Mouse (Mus musculus) MEL (cell line): ENCODE measurements around the gene Enpp4.

Experiments used
- ELF1 ChIP-seq: IDR thresholded peaks from 2 replicates; pipeline ENCODE4 v1.6.1; 2014; ENCODE audit warnings: low read depth, mild to moderate bottlenecking, inconsistent platforms, low read length, improper control_type of control experiment, moderate library complexity
- MAFK ChIP-seq: IDR thresholded peaks from 2 replicates; pipeline ENCODE4 v1.6.1; 2011; ENCODE audit warnings: low read depth, mild to moderate bottlenecking, low read length, improper control_type of control experiment, borderline replicate concordance
- MEF2A ChIP-seq: IDR thresholded peaks from 2 replicates; pipeline ENCODE4 v1.6.1; 2014; ENCODE audit warnings: low read depth, mild to moderate bottlenecking, inconsistent platforms, low read length, improper control_type of control experiment; ENCODE audit not compliant: poor library complexity, insufficient replicate concordance, severe bottlenecking; ENCODE audit errors: extremely low read depth
- NELFE ChIP-seq: IDR thresholded peaks from 2 replicates; pipeline ENCODE4 v1.6.1; 2011; ENCODE audit warnings: low read depth, low read length, improper control_type of control experiment
- RAD21 ChIP-seq: IDR thresholded peaks from 2 replicates; pipeline ENCODE4 v1.6.1; 2011; ENCODE audit warnings: mild to moderate bottlenecking, low read depth, low read length, improper control_type of control experiment
- TAL1 ChIP-seq: IDR thresholded peaks from 2 replicates; pipeline ENCODE4 v1.6.1; 2012; ENCODE audit warnings: mild to moderate bottlenecking, inconsistent platforms, low read length, moderate library complexity, mixed read lengths
- TBP ChIP-seq: IDR thresholded peaks from 2 replicates; pipeline ENCODE4 v1.8.0; 2011; ENCODE audit warnings: low read depth, low read length, improper control_type of control experiment
- USF1 ChIP-seq: IDR thresholded peaks from 2 replicates; pipeline ENCODE4 v1.6.1; 2014; ENCODE audit warnings: low read depth, mild to moderate bottlenecking, inconsistent platforms, low read length, improper control_type of control experiment, moderate library complexity

GRCm38 (mm10) chr17:44060781-44061180 is 44.8 kb downstream of the Enpp4 start:
- TF ChIP-seq MEF2A, result no peak
- no peak for TF ChIP-seq TAL1
- no peak for TF ChIP-seq NELFE
- TF ChIP-seq RAD21, result no peak
- no peak for TF ChIP-seq ELF1
- no peak for TF ChIP-seq TBP
- no peak for TF ChIP-seq MAFK
- TF ChIP-seq USF1, result no peak
